Mouse (Mus musculus) bone marrow macrophage, adult 2 months (primary cell): ENCODE measurements around the gene Cmtm1. TPM values are rescaled to one million over a fixed set of nuclear protein-coding genes. Genes with fewer than 3 reads are reported as not detected.
"Not testable (repeated sequence)": the region's sequence is repeated elsewhere in the genome, so short reads cannot be mapped to it uniquely, and the experiment has no call there.

Experiments
- H3K27ac ChIP-seq: 2 replicates; pipeline ENCODE4 v1.5.1; 2012; ENCODE audit warnings: low read depth, low read length; ENCODE audit not compliant: insufficient read depth
- H3K4me1 ChIP-seq: 2 replicates; pipeline ENCODE4 v1.6.1; 2012; ENCODE audit warnings: low read length; ENCODE audit not compliant: control insufficient read depth, insufficient read depth
- H3K4me3 ChIP-seq: 2 replicates; pipeline ENCODE4 v1.5.1; 2012; ENCODE audit warnings: mild to moderate bottlenecking, low read length, moderate library complexity; ENCODE audit not compliant: insufficient read depth
- CTCF ChIP-seq: IDR thresholded peaks from 2 replicates; pipeline ENCODE4 v1.5.1; 2012; ENCODE audit warnings: low read depth, mild to moderate bottlenecking, low read length, moderate library complexity
- POLR2A ChIP-seq: IDR thresholded peaks from 2 replicates; pipeline ENCODE4 v1.6.1; 2012; ENCODE audit warnings: mild to moderate bottlenecking, low read depth, low read length, borderline replicate concordance
- polyA plus RNA-seq: library from polyadenylated mRNA; stranded (reverse); fragments of >200 nt; gene quantifications from 2 replicates; pipeline ENCODE4 v1.2.4, GENCODE M21; 2012; ENCODE audit not compliant: missing spikeins, insufficient read depth, insufficient read length

The Cmtm1 gene
- polyA plus RNA-seq, 1 experiment = not detected

- Histone ChIP-seq H3K4me3 (no peak overlapping the region), H3K27ac (no peak overlapping the region), H3K4me1 (no peaks in the 10 kb centered on the region)
- TF ChIP-seq POLR2A (no peak), CTCF (no peak)
Observed at GRCm38 (mm10) chr8:104268937-104269440, 41.0 kb downstream of the Cmtm1 start.

- Histone ChIP-seq H3K4me3 (no peak overlapping the region), H3K27ac (no peak overlapping the region), H3K4me1 (no peaks in the 10 kb centered on the region)
- TF ChIP-seq CTCF (no peak), POLR2A (no peak)
Observed at GRCm38 (mm10) chr8:104268368-104268767, 41.6 kb downstream of the Cmtm1 start.

- H3K4me1 ChIP-seq, H3K27ac ChIP-seq, H3K4me3 ChIP-seq: not testable (repeated sequence)
Observed at GRCm38 (mm10) chr8:104264271-104264935, 45.5 kb downstream of the Cmtm1 start.

GRCm38 (mm10) chr8:104261802-104262201, 48.1 kb downstream of the Cmtm1 start:
- H3K4me1 ChIP-seq, H3K4me3 ChIP-seq, H3K27ac ChIP-seq: not testable (repeated sequence)

- no peak overlapping the region for H3K4me3 ChIP-seq
- H3K27ac ChIP-seq = no peak overlapping the region
- TF ChIP-seq POLR2A (no peak), CTCF (peak; percentile 24; the same call in 1 of the 2 replicates)
- H3K4me1 ChIP-seq = peaks cover 23% of the 10 kb centered on the region
Observed at GRCm38 (mm10) chr8:104253016-104253415, 56.9 kb downstream of the Cmtm1 start.

- peaks cover 29% of the 10 kb centered on the region for H3K4me1 ChIP-seq
- TF ChIP-seq POLR2A (no peak), CTCF (no peak)
- 0 out of 2 replicates have a peak overlapping the region, but pooled peaks have one; percentile 18 for H3K27ac ChIP-seq
- peak overlapping the region; percentile 95 for H3K4me3 ChIP-seq
Observed at GRCm38 (mm10) chr8:104251461-104251860, 58.5 kb downstream of the Cmtm1 start.

GRCm38 (mm10) chr8:104250439-104251367, 59.2 kb downstream of the Cmtm1 start, which contains the start of gene Cklf:
TSS of gene Cklf (plus strand) at chr8:104250861.
- Histone ChIP-seq H3K4me1 (peaks cover 31% of the 10 kb centered on the region), H3K27ac (peak within 1 kb of the TSS; percentile 81), H3K4me3 (peak within 1 kb of the TSS; percentile 95)
- no peak; the same call in 1 of the 2 replicates for TF ChIP-seq POLR2A
- TF ChIP-seq CTCF = no peak

GRCm38 (mm10) chr8:104249442-104249996, 60.4 kb downstream of the Cmtm1 start:
- H3K27ac ChIP-seq = no peak overlapping the region

GRCm38 (mm10) chr8:104248276-104248675, 61.7 kb downstream of the Cmtm1 start, which contains the start of gene Tk2:
TSS of gene Tk2 (minus strand) at chr8:104248558.
- Histone ChIP-seq H3K27ac (peak within 1 kb of the TSS; percentile 67), H3K4me3 (peak within 1 kb of the TSS; percentile 93), H3K4me1 (peaks cover 31% of the 10 kb centered on the region)
- no peak for TF ChIP-seq CTCF
- peak; percentile 94 for TF ChIP-seq POLR2A

More at GRCm38 (mm10) chr8:104249442-104249996, 60.4 kb downstream of the Cmtm1 start:
- TF ChIP-seq CTCF (no peak), POLR2A (no peak)
- Histone ChIP-seq H3K4me1 (peaks cover 31% of the 10 kb centered on the region), H3K4me3 (no peak overlapping the region)

GRCm38 (mm10) chr8:104247908-104248275, 62.1 kb downstream of the Cmtm1 start:
- peak overlapping the region; percentile 67 for H3K27ac ChIP-seq

More at GRCm38 (mm10) chr8:104247908-104248275, 62.1 kb downstream of the Cmtm1 start:
- Histone ChIP-seq H3K4me3 (peak overlapping the region; percentile 93), H3K4me1 (peaks cover 31% of the 10 kb centered on the region)
- TF ChIP-seq POLR2A (no peak), CTCF (no peak)
